Mouse (Mus musculus): ENCODE measurements around the gene Srebf1. TPM values are rescaled to one million over a fixed set of nuclear protein-coding genes. Genes with fewer than 3 reads are reported as not detected.

The Srebf1 gene
- 10 to 100 TPM; 47.1 to 56.2 TPM for total RNA-seq (2021)

DNA sequence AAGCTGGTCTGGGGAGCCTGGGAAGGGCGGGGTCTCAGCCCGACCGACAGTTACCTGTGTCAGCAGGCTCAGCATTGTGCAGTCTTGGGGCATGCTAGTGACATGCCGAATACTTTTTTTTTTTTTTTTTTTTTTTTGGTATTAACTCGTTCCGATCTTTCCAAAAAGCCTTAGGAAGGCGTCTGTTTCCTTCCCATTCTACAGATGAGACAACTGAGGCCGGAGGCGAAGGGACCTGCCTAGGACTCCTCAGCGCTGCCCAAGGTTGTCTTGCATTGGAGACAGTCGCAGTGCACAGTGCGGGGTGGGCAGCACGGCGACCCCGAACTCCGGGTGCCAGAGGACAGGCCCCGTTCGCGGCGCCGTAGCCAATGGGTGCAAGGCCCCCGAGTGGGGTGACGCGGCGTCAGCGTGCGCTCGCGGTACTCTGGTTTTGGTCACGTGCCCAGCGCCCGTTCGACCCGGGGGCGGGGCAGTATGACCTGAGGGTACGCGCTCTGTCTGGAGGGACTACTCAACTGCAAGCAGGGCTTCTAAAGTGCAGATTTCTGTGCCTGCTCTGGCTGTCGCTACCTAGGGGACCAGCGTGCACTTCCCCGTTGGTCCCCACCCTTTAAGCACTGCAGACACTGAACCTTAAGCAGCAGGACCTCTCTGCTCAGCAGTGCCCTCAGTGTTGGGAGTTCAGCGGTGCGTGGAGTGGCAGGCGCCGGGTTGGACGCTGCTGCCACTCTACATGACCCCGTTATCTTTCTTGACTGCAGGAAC, at the start of gene Srebf1:
Gene Srebf1, minus strand, starts transcription at position 113 of the 768 bp plus-strand sequence.
- DNase-seq, result peak; percentile 67 to 68

DNA sequence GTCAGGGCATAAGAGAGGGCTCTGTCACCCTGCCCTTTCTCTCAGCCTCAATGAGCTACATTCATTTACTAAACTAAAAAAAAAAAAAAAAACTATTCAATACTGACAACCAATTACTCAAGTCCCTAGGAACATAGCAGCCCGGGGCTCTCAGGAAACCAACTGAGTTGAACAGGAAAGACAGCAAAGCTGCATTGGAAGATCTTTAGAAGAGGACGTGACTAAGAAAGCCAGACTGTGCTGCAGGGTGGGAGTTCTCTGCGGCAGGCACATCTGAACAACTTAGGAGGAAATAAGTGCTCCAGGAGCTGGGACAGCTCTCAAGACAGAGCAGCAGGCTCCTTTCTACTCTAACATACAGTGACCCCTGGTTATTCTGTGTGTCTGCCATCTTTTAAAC, 46.2 kb upstream of the Srebf1 start:
- DNase-seq, result no peak

DNA sequence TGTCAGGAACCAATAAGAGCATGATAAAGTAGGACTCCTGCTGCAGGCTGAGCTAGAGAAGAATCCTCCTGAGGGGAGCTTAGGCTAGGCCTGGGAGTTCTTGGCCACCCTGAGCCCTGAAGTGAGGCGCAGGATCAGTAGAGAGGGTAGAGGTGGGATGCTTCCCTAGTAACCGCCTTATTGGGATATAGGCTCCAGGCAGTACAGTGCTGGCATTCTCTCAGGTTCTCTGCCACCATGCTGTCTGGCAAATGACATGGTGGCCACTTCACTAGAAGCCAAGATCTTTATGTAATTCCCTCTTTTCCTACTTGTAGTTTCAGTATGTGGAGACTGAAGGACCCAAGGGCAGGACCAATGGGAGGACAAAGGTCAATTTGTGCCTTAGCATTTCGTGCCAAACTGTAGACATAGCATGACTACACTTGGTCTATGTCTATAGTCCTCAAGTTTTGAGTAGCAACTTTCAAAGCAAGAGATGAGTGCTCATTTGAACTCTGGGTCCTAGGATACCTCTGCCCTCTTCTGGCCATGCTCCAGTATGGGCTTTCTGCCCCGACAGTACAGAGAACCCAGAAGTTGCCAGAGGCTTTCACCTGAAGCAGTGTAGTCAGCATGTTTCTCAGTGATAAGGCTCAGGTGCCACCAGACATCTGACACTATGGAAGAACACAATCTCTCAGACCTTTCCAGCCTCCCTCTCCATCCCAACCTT, 43.0 kb upstream of the Srebf1 start:
- DNase-seq, result no peak

DNA sequence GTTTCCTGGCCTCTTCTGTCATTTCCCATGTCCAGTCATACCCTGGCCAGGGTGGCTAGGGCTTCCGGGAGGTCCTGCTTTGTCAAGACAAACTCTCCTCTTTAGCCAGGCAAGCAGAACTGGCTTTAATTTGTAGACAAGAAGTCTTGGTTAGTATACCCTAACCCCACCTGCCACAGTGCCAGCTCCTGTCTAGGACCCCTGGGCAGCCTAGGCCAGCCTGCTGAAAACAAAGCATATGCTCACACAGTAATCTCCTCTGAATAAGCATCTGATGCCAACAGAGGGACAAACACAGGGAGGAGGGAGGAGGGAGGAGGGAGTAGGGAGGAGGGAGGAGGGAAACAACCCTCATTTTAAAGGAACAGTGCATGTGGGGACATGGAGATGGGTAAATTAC, 42.3 kb upstream of the Srebf1 start:
- DNase-seq, result no peak

DNA sequence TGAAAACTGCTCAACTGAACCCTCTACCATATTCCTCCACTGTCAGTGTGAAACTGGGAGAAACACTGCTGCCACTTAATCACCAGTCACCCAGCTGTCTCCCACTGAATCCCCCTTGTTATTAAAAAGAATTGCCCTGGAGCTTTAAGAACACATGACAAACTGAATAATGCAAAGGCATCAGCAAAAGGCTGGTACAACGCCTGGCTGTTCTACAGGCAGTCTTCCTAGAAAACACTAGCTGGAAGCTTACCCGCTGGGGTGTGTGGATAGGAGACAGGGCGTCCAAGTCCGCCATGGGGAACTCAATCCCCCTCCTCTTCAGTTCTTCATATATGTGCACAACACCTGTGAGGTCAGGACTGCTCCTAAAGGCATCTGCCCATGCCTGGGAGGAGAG, 40.0 kb upstream of the Srebf1 start:
- no peak for DNase-seq

DNA sequence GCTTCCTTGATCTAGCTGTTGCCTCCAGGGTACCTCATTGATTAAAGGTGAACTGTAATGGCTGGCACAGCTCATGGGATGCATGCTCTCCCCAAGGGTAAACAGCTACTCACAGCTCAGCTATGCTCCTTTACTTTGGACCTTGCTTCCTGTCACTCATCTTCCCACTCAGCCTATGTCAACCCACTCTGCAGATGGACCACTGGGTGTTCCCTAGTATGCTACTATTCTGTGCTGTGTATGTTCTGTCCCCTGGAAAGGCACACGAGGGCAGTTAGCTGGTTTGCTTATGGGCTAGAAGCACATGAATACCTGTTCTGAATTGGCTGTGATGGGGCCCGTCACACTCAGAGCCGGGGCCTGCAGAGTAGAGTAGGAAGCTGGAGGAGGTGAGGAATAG, 38.4 kb upstream of the Srebf1 start:
- DNase-seq, result no peak

DNA sequence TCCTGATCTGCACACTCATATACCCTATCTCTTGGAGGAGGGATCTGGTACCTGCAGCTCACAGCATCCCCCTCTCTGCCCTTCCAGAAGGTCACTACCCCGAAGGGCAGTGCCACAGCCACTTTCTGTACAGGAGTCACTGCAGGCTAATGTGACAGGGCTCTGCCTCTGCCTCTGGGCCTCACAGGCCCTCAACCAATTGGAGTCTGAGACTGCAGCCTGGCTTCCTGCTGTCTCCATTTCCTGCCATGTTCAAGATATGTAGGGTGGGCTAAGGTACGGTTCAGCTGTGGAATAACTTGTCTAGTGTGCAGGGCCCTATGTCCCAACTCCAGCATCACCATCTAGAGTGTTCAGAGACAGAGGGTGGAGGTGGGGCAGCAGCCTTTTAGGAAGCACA, 35.3 kb upstream of the Srebf1 start:
- DNase-seq, result no peak

DNA sequence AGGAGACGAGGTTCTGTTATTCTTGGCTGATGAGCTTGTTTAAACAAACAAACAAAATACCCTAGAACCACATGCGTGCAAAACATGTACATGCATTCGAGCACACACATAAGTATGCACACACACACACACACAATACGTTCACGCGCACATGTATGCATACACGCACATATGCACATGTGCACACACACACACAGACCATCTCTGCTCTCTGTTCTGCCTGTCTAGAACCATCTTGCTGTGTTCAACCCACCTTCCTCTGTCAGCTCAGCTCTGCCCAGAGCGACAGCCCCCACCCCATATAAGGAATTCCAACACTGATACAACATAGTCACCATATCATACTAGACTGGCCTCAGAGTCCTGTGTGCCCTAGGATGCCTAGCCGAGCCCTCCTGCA, 34.3 kb upstream of the Srebf1 start:
- no peak for DNase-seq

DNA sequence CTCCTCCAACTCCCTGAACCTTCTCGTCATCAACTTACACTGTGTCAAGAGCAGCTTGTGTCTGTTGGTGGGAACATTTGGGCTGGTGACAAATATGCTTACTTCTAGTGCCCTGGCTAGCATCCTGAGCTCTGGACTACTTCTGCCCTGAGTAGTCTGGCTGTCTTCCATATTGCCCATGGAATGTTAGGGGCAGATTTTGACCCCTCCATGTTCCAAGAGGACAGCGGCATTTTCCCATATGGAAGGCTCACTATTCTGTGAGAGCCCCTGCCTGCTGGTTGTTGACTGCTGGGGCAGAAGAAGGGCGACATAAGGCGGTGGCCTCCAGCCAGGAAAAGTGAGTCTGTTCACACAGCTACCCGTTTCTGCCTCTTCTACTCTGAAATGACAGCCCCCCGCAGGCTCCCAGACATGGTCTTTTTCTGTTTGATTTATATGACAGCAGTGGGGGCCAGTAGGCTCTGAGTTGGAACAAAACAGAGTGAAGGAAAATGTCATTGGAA, 33.8 kb upstream of the Srebf1 start:
- DNase-seq, result peak; percentile 75

DNA sequence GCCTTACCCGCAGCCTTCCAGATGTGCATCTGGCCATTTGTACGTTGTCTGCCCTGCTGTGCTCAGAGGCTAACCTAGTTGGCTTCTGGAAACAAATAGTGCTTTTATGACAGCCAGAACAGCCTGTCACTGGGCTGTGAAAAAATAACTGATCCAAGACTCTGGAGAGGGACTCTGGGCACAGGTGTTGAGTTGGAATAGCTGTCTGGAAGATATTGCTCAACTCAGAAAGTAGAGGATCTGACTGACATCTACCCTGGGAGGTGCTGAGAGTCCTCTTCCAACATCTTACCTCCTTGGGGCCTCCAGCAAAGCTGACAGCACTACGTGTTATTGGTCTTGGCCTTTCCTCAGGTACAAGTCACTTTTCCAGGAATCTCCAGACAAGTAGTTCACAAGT, 33.3 kb upstream of the Srebf1 start:
- DNase-seq, result no peak

DNA sequence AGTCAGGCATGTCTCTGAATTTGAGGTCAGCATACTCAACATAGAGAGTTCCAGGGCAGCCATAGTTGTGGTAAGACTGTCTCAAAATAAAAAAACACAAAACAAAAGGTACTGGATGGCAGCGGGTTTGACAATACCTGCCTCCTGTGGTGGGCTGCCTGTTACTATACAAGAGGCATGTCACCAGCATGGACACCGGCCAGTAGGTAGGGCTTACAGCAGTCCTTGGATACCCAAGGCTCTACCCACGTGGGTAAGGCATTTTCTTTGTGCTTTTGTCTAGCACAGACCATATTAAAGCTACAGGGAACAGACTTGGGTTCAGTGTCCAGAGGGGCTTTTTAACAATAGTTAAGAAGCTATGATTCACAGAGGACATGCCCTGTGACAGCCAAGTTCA, 32.8 kb upstream of the Srebf1 start:
- no peak for DNase-seq

DNA sequence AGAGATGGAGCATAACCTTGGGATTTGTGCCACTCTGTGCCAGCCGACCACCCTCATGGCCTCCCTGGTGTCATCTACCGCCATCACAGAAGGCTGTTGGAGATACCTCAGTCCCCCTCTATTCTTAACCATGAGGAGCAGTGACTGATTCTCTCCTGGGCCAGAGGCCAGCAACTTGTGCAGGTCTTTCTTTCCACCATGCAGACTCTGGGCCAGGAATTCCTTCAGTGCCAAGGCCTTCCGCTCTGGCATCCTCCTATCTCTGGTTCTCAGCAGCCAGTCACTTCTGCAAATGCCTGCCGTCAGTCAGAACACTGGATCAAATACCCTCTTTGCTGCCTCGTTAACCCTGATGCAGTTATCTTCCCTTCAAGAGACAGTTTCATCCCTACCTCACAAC, 31.9 kb upstream of the Srebf1 start:
- no peak for DNase-seq

DNA sequence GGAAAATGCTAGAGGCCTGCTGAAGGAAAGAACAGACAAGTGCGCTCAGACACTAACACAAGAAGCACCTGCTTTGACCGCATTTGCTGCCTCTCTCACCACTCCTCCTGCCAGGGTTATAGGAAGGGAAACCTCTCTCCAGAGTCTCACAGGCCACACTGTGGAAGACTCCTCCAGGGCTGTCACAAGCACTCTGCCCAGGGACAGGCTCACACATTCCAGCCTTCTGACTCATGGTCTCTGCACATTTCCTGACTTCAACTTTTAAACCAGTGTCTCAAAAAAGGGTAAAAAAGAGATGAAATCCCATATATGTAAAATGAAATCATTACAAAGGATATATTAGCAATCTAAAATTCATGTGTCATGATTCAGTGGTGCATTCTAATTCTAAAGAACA, 31.2 kb upstream of the Srebf1 start:
- no peak for DNase-seq

DNA sequence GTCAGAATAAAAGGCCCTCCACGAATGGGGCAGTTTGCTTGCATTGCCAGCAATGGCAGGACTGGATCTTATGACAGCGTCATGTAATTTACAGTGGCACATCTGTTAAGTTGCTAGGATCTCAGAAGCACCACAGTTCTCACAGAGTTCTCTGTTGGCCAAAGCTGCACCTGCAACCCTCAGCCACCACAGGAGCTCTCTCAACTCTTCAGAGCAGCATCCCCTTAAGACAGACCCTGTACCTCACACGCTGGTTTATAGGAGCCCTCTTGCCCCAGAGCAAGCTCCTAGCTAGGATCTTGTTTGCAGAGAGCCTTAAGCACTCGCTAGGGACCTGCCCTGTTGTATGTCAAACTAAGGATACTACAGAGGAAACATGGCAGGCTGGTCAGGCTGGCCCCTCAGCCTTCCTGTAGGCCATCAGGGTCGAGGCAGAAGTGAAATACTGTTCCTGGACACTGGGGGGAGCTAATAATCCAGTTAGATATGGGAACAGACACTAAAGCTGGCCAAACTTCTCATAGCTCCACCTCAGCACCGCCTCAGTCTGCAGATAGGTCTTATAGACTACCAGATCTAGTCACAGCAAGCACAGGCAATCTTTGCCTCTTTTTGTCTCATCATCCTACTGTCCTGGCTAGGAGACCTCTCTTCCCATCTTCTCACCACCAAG, 28.7 kb upstream of the Srebf1 start:
- DNase-seq, result no peak

DNA sequence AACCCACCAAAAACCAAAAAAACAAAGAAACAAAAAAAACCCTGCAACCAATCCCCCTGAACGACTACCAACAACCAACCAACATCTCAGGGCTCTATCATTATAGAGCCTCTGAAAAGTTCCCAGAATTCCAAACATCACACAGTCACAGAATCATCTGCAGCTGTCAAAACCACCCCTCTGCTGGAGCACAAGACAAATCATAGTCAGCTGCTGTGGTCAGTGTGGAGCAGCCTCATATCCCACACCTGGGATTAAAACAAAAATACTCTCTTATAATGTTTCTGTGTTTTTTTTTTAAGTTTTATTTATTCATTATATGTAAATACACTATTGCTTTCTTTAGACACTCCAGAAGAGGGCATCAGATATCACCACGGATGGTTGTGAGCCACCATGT, 27.5 kb upstream of the Srebf1 start:
- DNase-seq, result no peak

DNA sequence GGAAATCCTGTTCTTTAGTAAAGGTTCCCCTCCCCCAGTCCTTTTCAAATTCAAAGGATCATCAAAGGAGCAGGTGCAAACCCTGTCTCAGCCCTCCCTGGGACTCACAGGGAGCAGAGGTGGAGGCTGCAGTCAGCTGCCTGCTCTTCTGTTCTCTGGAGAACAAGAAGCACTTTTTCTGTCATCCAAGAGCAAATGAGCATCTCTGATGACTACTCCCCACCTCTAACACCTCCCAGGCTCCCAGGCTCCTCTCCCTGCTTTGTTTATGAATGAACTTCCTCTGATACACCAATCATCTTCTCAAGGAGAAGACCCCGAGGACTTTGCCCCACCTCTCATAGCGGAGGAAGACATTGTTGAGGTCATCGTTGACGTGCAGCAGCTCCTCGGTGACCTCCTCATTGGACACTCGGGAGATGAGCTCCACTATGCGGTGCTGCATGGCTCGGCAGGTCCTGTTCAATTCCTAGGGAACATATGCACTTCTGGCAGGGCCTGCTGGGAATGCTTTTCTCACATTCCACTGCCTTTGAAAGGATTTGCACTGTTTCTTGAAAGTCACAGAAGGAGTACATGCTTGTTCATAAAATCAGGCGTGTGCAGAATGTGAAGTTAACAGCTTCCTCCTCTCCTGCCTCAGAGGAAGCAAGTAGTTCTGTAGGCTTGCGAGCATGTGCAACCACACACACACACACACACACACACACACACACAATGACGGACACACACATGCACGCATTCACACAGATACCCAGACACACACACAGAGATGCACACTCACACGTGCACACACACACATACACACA, 26.4 kb upstream of the Srebf1 start:
- DNase-seq, result no peak

DNA sequence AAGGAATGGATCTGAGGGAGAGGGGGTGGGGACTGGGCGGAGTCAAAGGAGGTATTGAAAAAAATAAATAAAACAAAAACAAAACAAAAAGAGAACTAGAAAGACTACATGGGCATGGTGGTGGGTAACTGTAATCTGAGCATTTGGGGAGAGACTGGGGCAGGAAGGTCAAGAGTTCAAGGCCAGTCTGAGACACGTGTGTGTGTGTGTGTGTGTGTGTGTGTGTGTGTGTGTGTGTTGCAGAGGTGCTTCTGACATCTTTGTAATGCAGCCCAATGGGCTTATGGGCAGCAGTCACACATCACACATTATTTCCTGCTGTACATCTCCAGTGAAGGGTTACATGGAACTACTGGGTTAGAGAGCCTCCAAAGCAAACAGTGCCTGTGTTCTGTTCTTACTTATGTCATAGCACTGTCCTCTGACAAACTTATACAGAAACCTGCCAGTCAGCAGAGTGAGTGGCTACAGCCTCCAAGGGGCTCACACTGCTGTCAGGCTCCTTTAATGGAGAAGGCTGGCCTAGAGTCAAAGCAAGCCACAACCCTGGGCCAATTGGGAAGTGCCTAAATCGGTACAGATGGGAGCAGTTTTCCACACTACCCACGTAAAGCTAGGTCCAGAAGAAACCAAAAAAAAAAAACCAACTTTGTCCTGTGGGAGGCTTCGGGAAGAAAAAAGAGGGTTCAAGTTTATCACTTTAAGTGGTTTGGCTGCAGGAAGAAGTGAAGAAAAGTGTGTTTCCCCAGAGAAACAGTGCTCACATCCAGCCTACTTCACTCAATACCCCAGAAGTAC, 25.6 kb upstream of the Srebf1 start:
- no peak for DNase-seq

DNA sequence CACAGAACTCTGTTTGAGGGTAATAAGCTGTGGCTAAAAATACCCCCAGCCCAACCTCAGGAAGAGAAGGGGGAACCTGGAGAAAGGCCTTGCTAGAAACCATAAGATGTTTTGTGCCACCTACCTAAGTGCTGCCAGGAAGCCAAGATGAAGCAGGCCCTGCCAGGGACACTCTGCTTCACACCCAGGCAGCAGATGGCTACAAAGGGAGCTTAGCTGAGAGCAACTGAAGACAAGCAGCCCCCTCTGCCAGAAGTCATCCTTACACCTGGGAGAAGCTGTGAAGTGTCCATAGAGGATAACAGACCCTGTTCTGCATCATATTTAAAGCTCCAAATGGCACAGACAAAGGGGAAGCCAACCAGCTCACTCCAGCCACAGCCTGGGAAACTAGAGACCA, 23.7 kb upstream of the Srebf1 start:
- no peak for DNase-seq

DNA sequence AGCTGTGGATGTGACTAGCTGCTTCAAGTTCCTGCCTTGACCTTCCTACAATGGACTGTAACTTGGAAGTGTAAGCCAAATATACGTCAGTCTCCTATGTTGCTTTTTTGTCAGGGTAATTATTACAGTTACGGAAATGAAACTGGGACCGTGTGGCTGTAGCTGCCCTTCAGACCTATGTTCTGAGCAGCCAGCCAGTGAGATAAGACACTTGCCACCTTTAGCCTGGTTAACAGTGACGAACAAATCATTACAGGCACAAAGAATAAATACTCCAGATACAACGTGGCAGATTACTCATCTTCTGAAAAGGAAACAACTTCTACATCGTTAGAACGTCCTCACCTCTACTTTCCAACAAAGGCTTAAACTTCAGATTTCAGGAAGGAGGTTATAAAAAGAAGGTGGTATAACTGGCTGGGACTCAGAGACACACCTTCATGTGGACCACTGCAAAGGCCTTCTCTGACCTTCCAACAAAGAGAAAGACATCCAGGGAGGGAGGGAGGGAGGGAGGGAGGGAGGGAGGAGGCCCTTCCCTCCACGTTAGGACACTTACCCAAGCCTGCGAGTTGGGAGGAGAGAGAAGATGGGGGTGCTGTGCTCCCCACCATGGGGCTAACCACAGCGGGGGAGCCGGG, 22.2 kb upstream of the Srebf1 start:
- DNase-seq, result no peak

DNA sequence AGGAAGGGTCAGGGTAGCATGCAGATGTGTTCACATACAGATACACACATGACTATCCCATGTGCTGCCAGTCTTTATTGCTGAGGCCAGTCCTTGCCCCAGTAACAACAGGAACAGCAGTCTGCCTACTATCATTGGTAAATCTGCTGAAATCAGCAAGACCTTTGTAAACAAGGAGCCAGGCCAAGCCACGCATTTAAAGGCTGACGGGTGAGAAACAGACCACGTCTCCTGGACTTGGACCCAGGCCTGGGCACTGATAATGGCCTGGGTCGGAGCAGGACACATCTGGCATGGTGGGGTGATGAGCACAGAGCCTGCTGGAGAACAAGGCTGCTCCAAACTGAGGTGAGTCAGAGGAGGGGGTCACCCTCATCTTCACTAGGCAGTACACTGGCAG, 18.1 kb upstream of the Srebf1 start:
- no peak for DNase-seq

DNA sequence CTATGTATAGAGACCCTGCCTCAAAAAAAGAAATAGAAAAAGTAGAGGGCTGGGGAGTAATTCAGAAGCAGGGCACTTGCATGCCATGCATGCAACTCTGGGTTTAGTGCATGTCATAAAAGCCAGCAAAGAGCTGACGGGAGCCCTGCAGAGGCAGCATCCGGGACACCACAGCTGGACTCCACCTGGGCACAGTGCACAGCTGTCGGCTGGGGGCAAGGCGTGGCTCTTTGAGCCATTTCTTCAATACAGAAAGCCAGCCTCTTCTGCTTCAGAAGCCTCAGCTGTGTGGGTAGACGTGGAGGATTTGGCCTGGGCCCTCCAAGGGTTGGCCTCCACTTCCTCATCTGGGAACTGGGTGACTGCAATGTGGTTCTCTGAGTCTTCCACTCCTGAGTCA, 13.0 kb upstream of the Srebf1 start:
- DNase-seq, result no peak

Measured in layer of hippocampus, postnatal 36 days (tissue).